30 mouse cellular contexts compared by ENCODE assay signal in the genomic region with DNA sequence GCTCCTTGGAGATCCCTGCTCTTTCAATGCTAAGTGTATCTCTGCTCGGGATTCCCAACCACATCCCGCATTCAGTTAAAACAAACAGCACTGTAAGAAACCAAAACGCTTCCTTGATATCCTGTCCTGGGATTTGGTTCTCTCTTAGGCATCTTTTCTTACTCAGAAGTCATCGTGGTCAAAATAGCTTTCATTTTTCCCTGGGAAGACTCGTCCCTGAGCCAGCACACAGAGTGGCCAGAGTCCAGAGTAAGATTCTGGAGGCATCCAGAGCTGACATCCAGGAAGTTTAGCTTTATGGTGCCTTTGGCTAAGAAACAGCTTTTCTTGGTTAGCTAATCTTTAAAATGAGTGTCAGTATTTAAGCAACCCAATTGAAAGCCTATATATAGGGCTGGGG. TPM values are rescaled to one million over a fixed set of nuclear protein-coding genes. Genes with fewer than 3 reads are reported as not detected.
DNase-seq lines count a peak whose midpoint lies in the region; ATAC-seq and TF ChIP-seq lines count a peak whose summit lies in the region.
"Had no signal": no experiment of that assay in that cellular context is flagged by ENCODE, and none has a peak within 500 bp of the region (broad histone marks: within the 10 kb centered on the region; RNA-seq: fewer than 3 reads in every experiment).

No protein-coding gene starts in this region.

- H3K27ac ChIP-seq in heart, embryonic 14.5 days (replicated peaks in 1 of 2; ENCODE audit: control insufficient read depth in 1 of 2, insufficient read depth in 1 of 2, low read depth in 2 of 2, low read length in 2 of 2) = no peak overlapping the region
- no peak overlapping the region for H3K27ac ChIP-seq in heart, adult 2 months
- 0 out of 2 replicates have a peak overlapping the region, but pooled peaks have one; percentile 4 for H3K27ac ChIP-seq in lung, embryonic 15.5 days
- H3K27ac ChIP-seq: embryonic facial prominence, embryonic 15.5 days; forebrain, embryonic 10.5 days; hindbrain, embryonic 12.5 days had no signal

- 0 out of 4 replicates have a peak, but pooled peaks cover 0 to 4% of the 10 kb centered on the region in 2 experiments for H3K4me1 ChIP-seq in heart, embryonic 14.5 days (ENCODE audit: control insufficient read depth in 2 of 2, insufficient read depth in 2 of 2, low read length in 2 of 2)
- no peaks in the 10 kb centered on the region for H3K4me1 ChIP-seq in heart, adult 2 months (ENCODE audit: control insufficient read depth, insufficient read depth, low read length)
- H3K4me1 ChIP-seq in lung, embryonic 15.5 days = no peaks in the 10 kb centered on the region
- H3K4me1 ChIP-seq: embryonic facial prominence, embryonic 15.5 days; forebrain, embryonic 10.5 days; heart, embryonic 12.5 days; hindbrain, embryonic 12.5 days had no signal

- intact Hi-C loops in heart, adult 2 months (cut with DNase I) = no loop called here

- TF ChIP-seq POLR2A in heart, adult 2 months (IDR thresholded peaks at IDR 0.05; ENCODE audit: insufficient read depth, low read depth, low read length) = no peak

- no peak for TF ChIP-seq CTCF in heart, adult 2 months (IDR thresholded peaks at IDR 0.05)

- H3K9me3 ChIP-seq in heart, embryonic 14.5 days (ENCODE audit: control insufficient read depth, low read length) = no peaks in the 10 kb centered on the region
- H3K9me3 ChIP-seq in lung, embryonic 15.5 days = no peaks in the 10 kb centered on the region
- H3K9me3 ChIP-seq: embryonic facial prominence, embryonic 15.5 days; forebrain, embryonic 10.5 days; G1E; heart, embryonic 12.5 days; hindbrain, embryonic 12.5 days had no signal

- H3K4me3 ChIP-seq in heart, embryonic 14.5 days (ENCODE audit: control insufficient read depth in 1 of 2, insufficient read depth in 1 of 2, low read depth in 1 of 2, low read length in 2 of 2) = no peak overlapping the region
- H3K4me3 ChIP-seq in heart, adult 2 months = no peak overlapping the region
- no peak overlapping the region for H3K4me3 ChIP-seq in lung, embryonic 15.5 days
- H3K4me3 ChIP-seq: embryonic facial prominence, embryonic 15.5 days; erythroblast, embryonic 14.5 days; forebrain, embryonic 10.5 days; heart, embryonic 12.5 days; hindbrain, embryonic 12.5 days had no signal

- H3K79me2 ChIP-seq in heart, adult 2 months (replicated peaks; ENCODE audit: control insufficient read depth, insufficient read depth, low read length) = no peaks in the 10 kb centered on the region

- H3K36me3 ChIP-seq in heart, embryonic 14.5 days (ENCODE audit: control insufficient read depth, insufficient read depth, low read length) = no peaks in the 10 kb centered on the region
- H3K36me3 ChIP-seq in heart, adult 2 months (ENCODE audit: control insufficient read depth, insufficient read depth, low read length) = no peaks in the 10 kb centered on the region
- H3K36me3 ChIP-seq in lung, embryonic 15.5 days = no peaks in the 10 kb centered on the region
- H3K36me3 ChIP-seq: embryonic facial prominence, embryonic 15.5 days; forebrain, embryonic 10.5 days; G1E; heart, embryonic 12.5 days; hindbrain, embryonic 12.5 days had no signal

- H3K9ac ChIP-seq in heart, embryonic 14.5 days (ENCODE audit: low read length) = no peak overlapping the region
- no peak overlapping the region for H3K9ac ChIP-seq in heart, adult 2 months (ENCODE audit: low read depth, low read length)
- no peak overlapping the region for H3K9ac ChIP-seq in lung, embryonic 15.5 days
- H3K9ac ChIP-seq: embryonic facial prominence, embryonic 15.5 days; heart, embryonic 12.5 days; hindbrain, embryonic 12.5 days had no signal

- no peak for DNase-seq in heart, adult 2 months
- no peak for DNase-seq in lung, postnatal 4 days
- peak; percentile 54 for DNase-seq in 3T3-L1 (ENCODE audit: low read depth, low spot score)
- DNase-seq in Muller cell, postnatal 12 days (ENCODE audit: inconsistent ontology term) = peak; percentile 8
- no peak for DNase-seq in thymus, postnatal 14 days
- DNase-seq: adrenal gland, postnatal 14 days; B cell, adult 2 months; cerebellum, adult 11-12 months; cerebellum, adult 9-11 months; cerebellum, postnatal 36 days; gastrocnemius, postnatal 10 days; heart, postnatal 4 days had no signal

- 0 out of 2 replicates have a peak overlapping the region, but pooled peaks have one; percentile 4 for H3K4me2 ChIP-seq in heart, embryonic 14.5 days (ENCODE audit: low read length)
- H3K4me2 ChIP-seq in lung, embryonic 15.5 days = no peak overlapping the region
- H3K4me2 ChIP-seq: embryonic facial prominence, embryonic 15.5 days; heart, embryonic 12.5 days; hindbrain, embryonic 12.5 days had no signal

- no peak for ATAC-seq in heart, embryonic 14.5 days (ENCODE audit: insufficient number of reproducible peaks, insufficient read depth, low FRiP score, low read depth)
- ATAC-seq in lung, embryonic 15.5 days (ENCODE audit: borderline replicate concordance, extremely low read depth, low FRiP score, low TSS enrichment) = no peak
- ATAC-seq: activated CD4-positive, CD25-positive, alpha-beta regulatory T cell, adult 4 months; CD4-positive, CD25-positive, alpha-beta regulatory T cell, adult 4 months; hindbrain, embryonic 16.5 days; inflammation-experienced regulatory T-cells, adult 6 months; Patski had no signal

- TF ChIP-seq EP300 in heart, adult 2 months (IDR thresholded peaks at IDR 0.05; ENCODE audit: insufficient read depth, low read depth, low read length) = no peak

- no peaks in the 10 kb centered on the region for H3K27me3 ChIP-seq in heart, embryonic 14.5 days (ENCODE audit: control insufficient read depth, insufficient read depth, low read length)
- H3K27me3 ChIP-seq in heart, adult 2 months (ENCODE audit: control insufficient read depth, insufficient read depth, low read length) = no peaks in the 10 kb centered on the region
- H3K27me3 ChIP-seq in lung, embryonic 15.5 days = no peaks in the 10 kb centered on the region
- H3K27me3 ChIP-seq: embryonic facial prominence, embryonic 15.5 days; hindbrain, embryonic 12.5 days had no signal

- 55% methylated on average over 5 of the region's 5 CpGs for WGBS in heart, embryonic 14.5 days
- 43% methylated on average over 5 of the region's 5 CpGs for WGBS in heart, adult 2 months
- WGBS in lung, embryonic 15.5 days = 35% methylated on average over 5 of the region's 5 CpGs

RNA-seq across cellular contexts. Expression of gene Scgn, which starts 18.7 kb away (rescaled TPM):
- not detected in 2 replicates for polyA plus RNA-seq in heart, embryonic 14.5 days (2014; fragmentation: Nextera tagmentation; extraction: Ambion mirVana)
- total RNA-seq in heart, adult 2 months (2021) = not detected
- polyA plus RNA-seq in heart, adult 2 months (2012; rRNA removed) = not detected in 2 replicates
- not detected in 2 replicates for polyA plus RNA-seq in lung, embryonic 15.5 days (2015; fragmentation: Nextera tagmentation; extraction: Ambion mirVana)
- total RNA-seq: G1E; gastrocnemius, postnatal 10 days; gastrocnemius, postnatal 4 days; heart, adult 8-10 months; heart, postnatal 4 days had no signal
- polyA plus RNA-seq: activated CD4-positive, CD25-positive, alpha-beta regulatory T cell, adult 4 months; CD4-positive, CD25-positive, alpha-beta regulatory T cell, adult 4 months; erythroblast, embryonic 14.5 days; forebrain, embryonic 10.5 days; G1E; heart, embryonic 12.5 days; heart, postnatal 0 days; inflammation-experienced regulatory T-cells, adult 6 months had no signal

RNA-seq across cellular contexts. Expression of gene Hist1h2aa, which starts 38.0 kb away (rescaled TPM):
- polyA plus RNA-seq in heart, embryonic 14.5 days (2014; fragmentation: Nextera tagmentation; extraction: Ambion mirVana) = not detected in 2 replicates
- not detected for total RNA-seq in heart, adult 2 months (2021)
- polyA plus RNA-seq in heart, adult 2 months (2012; rRNA removed) = not detected in 2 replicates
- not detected in 2 replicates for polyA plus RNA-seq in lung, embryonic 15.5 days (2015; fragmentation: Nextera tagmentation; extraction: Ambion mirVana)
- total RNA-seq: adrenal gland, adult 18-20 months; adrenal gland, postnatal 14 days; G1E; gastrocnemius, postnatal 10 days; gastrocnemius, postnatal 4 days; heart, adult 8-10 months; heart, postnatal 4 days had no signal
- polyA plus RNA-seq: activated CD4-positive, CD25-positive, alpha-beta regulatory T cell, adult 4 months; CD4-positive, CD25-positive, alpha-beta regulatory T cell, adult 4 months; embryonic facial prominence, embryonic 15.5 days; erythroblast, embryonic 14.5 days; forebrain, embryonic 10.5 days; forebrain, embryonic 14.5 days; G1E; heart, embryonic 12.5 days; heart, postnatal 0 days; hindbrain, embryonic 12.5 days; hindbrain, embryonic 16.5 days; inflammation-experienced regulatory T-cells, adult 6 months; Patski had no signal

RNA-seq across cellular contexts. Expression of gene Hist1h2ba, which starts 38.3 kb away (rescaled TPM):
- polyA plus RNA-seq in heart, embryonic 14.5 days (2014; fragmentation: Nextera tagmentation; extraction: Ambion mirVana) = not detected in 2 replicates
- total RNA-seq in heart, adult 2 months (2021) = not detected
- polyA plus RNA-seq in heart, adult 2 months (2012; rRNA removed) = not detected in 2 replicates
- polyA plus RNA-seq in lung, embryonic 15.5 days (2015; fragmentation: Nextera tagmentation; extraction: Ambion mirVana) = not detected in 2 replicates
- total RNA-seq: adrenal gland, adult 18-20 months; adrenal gland, postnatal 14 days; G1E; gastrocnemius, postnatal 10 days; gastrocnemius, postnatal 4 days; heart, adult 8-10 months; heart, postnatal 4 days had no signal
- polyA plus RNA-seq: activated CD4-positive, CD25-positive, alpha-beta regulatory T cell, adult 4 months; CD4-positive, CD25-positive, alpha-beta regulatory T cell, adult 4 months; embryonic facial prominence, embryonic 15.5 days; erythroblast, embryonic 14.5 days; forebrain, embryonic 10.5 days; forebrain, embryonic 14.5 days; G1E; heart, embryonic 12.5 days; heart, postnatal 0 days; hindbrain, embryonic 12.5 days; hindbrain, embryonic 16.5 days; inflammation-experienced regulatory T-cells, adult 6 months; Patski had no signal

RNA-seq across cellular contexts. Expression of gene Slc17a4, which starts 57.5 kb away (rescaled TPM):
- polyA plus RNA-seq in heart, embryonic 14.5 days (2014; fragmentation: Nextera tagmentation; extraction: Ambion mirVana) = not detected in 2 replicates
- total RNA-seq in heart, adult 2 months (2021) = not detected
- not detected in 2 replicates for polyA plus RNA-seq in heart, adult 2 months (2012; rRNA removed)
- not detected in 2 replicates for polyA plus RNA-seq in lung, embryonic 15.5 days (2015; fragmentation: Nextera tagmentation; extraction: Ambion mirVana)
- total RNA-seq: gastrocnemius, postnatal 10 days; gastrocnemius, postnatal 4 days; heart, adult 8-10 months; heart, postnatal 4 days had no signal
- polyA plus RNA-seq: activated CD4-positive, CD25-positive, alpha-beta regulatory T cell, adult 4 months; CD4-positive, CD25-positive, alpha-beta regulatory T cell, adult 4 months; embryonic facial prominence, embryonic 15.5 days; erythroblast, embryonic 14.5 days; forebrain, embryonic 10.5 days; forebrain, embryonic 14.5 days; G1E; heart, embryonic 12.5 days; heart, postnatal 0 days; hindbrain, embryonic 16.5 days had no signal

Comparison
In these comparisons a context has a peak if more than half of its experiments do, and no peak if none do; other contexts are left out.
1. DNase-seq: peak in 3T3-L1 (single experiment) and Muller cell, postnatal 12 days (single experiment); none in heart, adult 2 months (0 of 2), lung, postnatal 4 days (0 of 2) and thymus, postnatal 14 days (single experiment).